Mouse (Mus musculus) limb, embryonic 15.5 days (tissue): ENCODE measurements around the gene Lpo. TPM values are rescaled to one million over a fixed set of nuclear protein-coding genes. Genes with fewer than 3 reads are reported as not detected.

Experiments
- ATAC-seq: fragments of 200-750 bp; cut with Nextera tagmentation; 2 replicates; pipeline ENCODE4 v1.8.0; 2017; ENCODE audit warnings: low read depth, moderate TSS enrichment; ENCODE audit not compliant: insufficient number of reproducible peaks, low FRiP score, low TSS enrichment
- H3K27ac ChIP-seq: fragments of 300-500 bp; sonication (generic); 2 replicates; pipeline ENCODE4 v1.5.1; 2015; ENCODE audit warnings: moderate library complexity, mild to moderate bottlenecking, inconsistent platforms
- H3K27me3 ChIP-seq: fragments of 300-500 bp; sonication (generic); 2 replicates; pipeline ENCODE4 v1.6.1; 2015; ENCODE audit warnings: inconsistent platforms
- H3K36me3 ChIP-seq: fragments of 300-500 bp; sonication (generic); 2 replicates; pipeline ENCODE4 v1.6.1; 2015; ENCODE audit warnings: inconsistent platforms
- H3K4me1 ChIP-seq: fragments of 300-500 bp; sonication (generic); 2 replicates; pipeline ENCODE4 v1.6.1; 2015; ENCODE audit warnings: inconsistent platforms
- H3K4me2 ChIP-seq: fragments of 300-500 bp; sonication (generic); 2 replicates; pipeline ENCODE4 v1.6.1; 2015; ENCODE audit warnings: mild to moderate bottlenecking, inconsistent platforms
- H3K4me3 ChIP-seq: fragments of 300-500 bp; sonication (generic); 2 replicates; pipeline ENCODE4 v1.5.1; 2015; ENCODE audit warnings: mild to moderate bottlenecking, inconsistent platforms
- H3K9ac ChIP-seq: fragments of 300-500 bp; sonication (generic); 2 replicates; pipeline ENCODE4 v1.6.1; 2015; ENCODE audit warnings: inconsistent platforms
- H3K9me3 ChIP-seq: fragments of 300-500 bp; sonication (generic); 2 replicates; pipeline ENCODE4 v1.6.1; 2016; ENCODE audit warnings: inconsistent platforms
- WGBS: fragments of 180-500 bp; shearing (Covaris S2); methylation state at CpG from one replicate; pipeline ENCODE4 v1.1.7; 2015; 5-methylcytosine and 5-hydroxymethylcytosine counted together
- polyA plus RNA-seq: library from polyadenylated mRNA; unstranded; fragments of >200 nt; fragmentation: Nextera tagmentation; extraction: Ambion mirVana; gene quantifications from 2 replicates; pipeline ENCODE4 v1.2.1, GENCODE M21; 2015

Lpo gene
- polyA plus RNA-seq, 1 experiment from 2014 or later = 0.12 TPM

DNA sequence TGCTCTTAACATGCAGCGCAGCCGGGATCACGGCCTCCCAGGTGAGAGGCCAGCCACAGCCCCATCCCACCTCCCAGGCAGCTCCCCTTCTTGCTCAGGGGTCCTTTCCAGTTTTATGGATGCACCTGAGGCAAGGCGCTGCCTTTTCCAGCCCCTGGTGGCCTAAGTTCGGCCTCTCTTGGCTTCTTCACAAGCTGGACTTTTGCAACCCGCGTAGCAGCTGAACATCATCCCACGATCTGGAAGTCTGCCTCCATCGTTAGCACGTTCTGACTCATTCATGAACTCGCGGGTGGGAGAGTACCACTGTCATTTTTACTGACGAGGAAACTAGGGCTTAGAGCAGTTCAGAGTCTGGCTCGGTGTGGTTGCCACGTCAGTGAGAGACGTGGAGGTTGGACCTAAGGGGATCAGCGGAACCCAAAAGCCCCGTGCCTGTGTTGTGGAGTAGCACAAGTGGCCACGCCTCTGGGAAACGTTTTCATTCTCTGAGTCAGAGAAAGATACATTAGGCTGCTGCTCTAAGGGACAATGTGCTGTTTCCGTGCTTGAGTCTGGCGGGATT is 26.3 kb downstream of the Lpo start:
- H3K9me3 ChIP-seq = no peaks in the 10 kb centered on the region
- H3K27ac ChIP-seq = no peak overlapping the region
- H3K27me3 ChIP-seq = no peaks in the 10 kb centered on the region
- no peak overlapping the region for H3K4me3 ChIP-seq
- no peak overlapping the region for H3K9ac ChIP-seq
- no peak for ATAC-seq
- H3K4me2 ChIP-seq = no peak overlapping the region
- 78% methylated on average over 22 of the region's 22 CpGs for WGBS
- no peaks in the 10 kb centered on the region for H3K36me3 ChIP-seq
- no peaks in the 10 kb centered on the region for H3K4me1 ChIP-seq

DNA sequence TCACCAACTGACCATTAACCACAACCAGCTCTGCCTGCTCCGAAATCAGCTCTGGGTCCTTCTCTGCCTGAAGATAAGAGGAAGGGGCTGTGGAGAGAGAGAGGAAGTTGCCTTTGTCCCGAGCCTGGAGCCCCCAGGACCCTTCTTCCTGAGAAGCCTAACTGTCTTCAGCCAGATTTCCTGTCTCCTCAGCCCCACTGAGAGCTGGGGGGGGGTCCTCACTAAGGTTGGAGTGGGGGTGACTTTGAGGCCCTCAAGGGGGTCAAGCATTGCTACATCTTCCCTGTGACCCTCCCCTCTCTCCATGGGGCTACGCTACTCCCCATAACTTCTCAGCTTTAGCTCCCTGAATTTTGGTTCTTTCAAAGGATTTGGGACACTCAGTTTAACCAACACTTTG is 34.6 kb downstream of the Lpo start, which contains the start of gene Mpo:
Mpo (plus strand) TSS at position 122 of the 400 bp plus-strand sequence.
- no peaks in the 10 kb centered on the region for H3K9me3 ChIP-seq
- no peak within 1 kb of the TSS for H3K9ac ChIP-seq
- WGBS = 63% methylated on average over 3 of the region's 3 CpGs
- no peak within 1 kb of the TSS for H3K4me2 ChIP-seq
- no peak for ATAC-seq
- H3K27me3 ChIP-seq = 0 out of 2 replicates have a peak, but pooled peaks cover 3% of the 10 kb centered on the region
- H3K27ac ChIP-seq = no peak within 1 kb of the TSS
- H3K4me3 ChIP-seq = no peak within 1 kb of the TSS
- no peaks in the 10 kb centered on the region for H3K4me1 ChIP-seq
- no peaks in the 10 kb centered on the region for H3K36me3 ChIP-seq

DNA sequence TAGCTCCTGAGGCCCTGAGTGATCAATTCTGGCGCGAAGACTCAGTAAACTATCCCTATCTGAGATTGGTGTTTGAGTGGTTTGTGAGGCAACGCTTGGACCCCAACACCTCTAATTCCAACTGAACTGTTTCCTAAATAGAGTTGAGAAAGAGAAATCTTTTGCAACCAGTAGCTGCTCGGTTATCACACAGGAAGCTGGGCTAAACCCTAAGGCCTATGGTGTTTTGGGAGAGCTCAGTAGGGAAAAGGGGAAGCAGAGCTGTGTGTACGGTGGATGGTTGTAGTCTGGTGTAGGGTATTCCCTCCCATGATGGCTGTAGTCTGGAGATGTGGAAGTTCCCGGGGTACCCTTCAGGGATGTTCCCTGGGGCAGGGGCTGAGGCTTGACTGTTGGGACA is 38.0 kb downstream of the Lpo start:
- no peak overlapping the region for H3K4me3 ChIP-seq
- no peak overlapping the region for H3K4me2 ChIP-seq
- H3K9ac ChIP-seq = no peak overlapping the region
- 0 out of 2 replicates have a peak, but pooled peaks cover 3% of the 10 kb centered on the region for H3K27me3 ChIP-seq
- H3K4me1 ChIP-seq = no peaks in the 10 kb centered on the region
- 86% methylated on average over 6 of the region's 6 CpGs for WGBS
- no peaks in the 10 kb centered on the region for H3K36me3 ChIP-seq
- H3K9me3 ChIP-seq = no peaks in the 10 kb centered on the region
- ATAC-seq = no peak
- H3K27ac ChIP-seq = no peak overlapping the region

- WGBS = 78% methylated on average over 8 of the region's 8 CpGs
- no peaks in the 10 kb centered on the region for H3K36me3 ChIP-seq
Measured at GRCm38 (mm10) chr11:87780130-87780529, 48.0 kb downstream of the Lpo start.

GRCm38 (mm10) chr11:87779392-87779791 is 48.7 kb downstream of the Lpo start:
- Histone ChIP-seq H3K27ac (no peak overlapping the region), H3K4me3 (no peak overlapping the region), H3K9me3 (no peaks in the 10 kb centered on the region), H3K27me3 (no peaks in the 10 kb centered on the region), H3K4me2 (no peak overlapping the region), H3K9ac (no peak overlapping the region), H3K36me3 (no peaks in the 10 kb centered on the region), H3K4me1 (peaks cover 16% of the 10 kb centered on the region)
- 91% methylated on average over 4 of the region's 4 CpGs for WGBS
- ATAC-seq = no peak

More at GRCm38 (mm10) chr11:87780130-87780529, 48.0 kb downstream of the Lpo start:
- Histone ChIP-seq H3K9ac (no peak overlapping the region), H3K4me2 (no peak overlapping the region), H3K9me3 (no peaks in the 10 kb centered on the region), H3K4me3 (no peak overlapping the region), H3K27ac (no peak overlapping the region), H3K27me3 (no peaks in the 10 kb centered on the region), H3K4me1 (peaks cover 16% of the 10 kb centered on the region)
- ATAC-seq = no peak

GRCm38 (mm10) chr11:87778915-87779314 is 49.2 kb downstream of the Lpo start:
- no peaks in the 10 kb centered on the region for H3K27me3 ChIP-seq
- peak overlapping the region; percentile 45 for H3K4me3 ChIP-seq
- no peaks in the 10 kb centered on the region for H3K36me3 ChIP-seq
- no peak overlapping the region for H3K27ac ChIP-seq
- H3K4me1 ChIP-seq = peaks cover 16% of the 10 kb centered on the region
- H3K9ac ChIP-seq = no peak overlapping the region
- peak overlapping the region; percentile 88 for H3K4me2 ChIP-seq
- WGBS = 37% methylated on average over 12 of the region's 12 CpGs
- no peak for ATAC-seq
- H3K9me3 ChIP-seq = no peaks in the 10 kb centered on the region

DNA sequence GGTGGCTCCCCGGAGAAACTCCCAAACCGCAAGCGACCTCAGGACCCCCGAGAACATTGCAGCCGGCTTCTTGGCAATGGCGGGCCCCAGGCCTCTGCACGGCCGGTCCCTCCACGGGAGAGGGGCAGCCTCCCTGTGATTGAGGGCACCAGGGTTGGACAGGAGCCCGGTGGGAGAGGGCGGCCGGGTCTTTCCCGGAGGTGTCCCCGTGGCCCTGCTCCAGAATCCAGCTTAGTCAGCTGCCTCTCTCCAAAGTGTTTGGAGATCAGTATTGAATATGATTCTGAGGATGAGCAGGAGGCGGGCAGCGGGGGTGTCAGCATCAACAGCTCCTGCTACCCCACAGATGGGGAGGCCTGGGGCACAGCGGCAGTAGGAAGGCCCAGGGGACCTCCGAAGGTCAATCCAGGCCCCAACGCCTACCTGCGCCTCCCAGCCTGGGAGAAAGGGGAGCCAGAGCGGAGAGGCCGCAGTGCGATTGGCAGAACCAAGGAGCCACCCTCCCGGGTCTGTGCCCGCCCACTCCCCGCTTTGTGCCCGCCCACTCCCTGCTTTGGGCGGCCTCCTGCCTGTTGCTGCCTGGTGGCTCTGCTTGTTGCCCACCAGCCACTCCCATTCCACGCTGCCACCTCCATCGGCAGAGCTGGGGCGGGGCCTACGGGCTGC is 49.9 kb downstream of the Lpo start:
- peak; percentile 65 for ATAC-seq
- H3K4me3 ChIP-seq = peak overlapping the region; percentile 45
- 6% methylated on average over 32 of the region's 32 CpGs for WGBS
- H3K9ac ChIP-seq = peak overlapping the region; percentile 29
- H3K27me3 ChIP-seq = no peaks in the 10 kb centered on the region
- H3K36me3 ChIP-seq = no peaks in the 10 kb centered on the region
- H3K9me3 ChIP-seq = no peaks in the 10 kb centered on the region
- H3K4me2 ChIP-seq = peak overlapping the region; percentile 88
- H3K4me1 ChIP-seq = peaks cover 16% of the 10 kb centered on the region
- H3K27ac ChIP-seq = no peak overlapping the region

- Histone ChIP-seq H3K36me3 (no peaks in the 10 kb centered on the region), H3K4me3 (no peak overlapping the region), H3K9ac (no peak overlapping the region), H3K27me3 (peaks cover 4% of the 10 kb centered on the region; the same call in 1 of the 2 replicates), H3K4me1 (no peaks in the 10 kb centered on the region), H3K4me2 (no peak overlapping the region), H3K9me3 (no peaks in the 10 kb centered on the region), H3K27ac (no peak overlapping the region)
- no peak for ATAC-seq
- WGBS = 78% methylated on average over 3 of the region's 3 CpGs
Measured at GRCm38 (mm10) chr11:87772354-87772753, 55.7 kb downstream of the Lpo start.

- no peak for ATAC-seq
- Histone ChIP-seq H3K4me2 (no peak overlapping the region), H3K4me1 (no peaks in the 10 kb centered on the region), H3K27ac (no peak overlapping the region), H3K9ac (no peak overlapping the region), H3K27me3 (peaks cover 18% of the 10 kb centered on the region), H3K4me3 (no peak overlapping the region), H3K9me3 (no peaks in the 10 kb centered on the region), H3K36me3 (no peaks in the 10 kb centered on the region)
- 59% methylated on average over 3 of the region's 3 CpGs for WGBS
Measured at GRCm38 (mm10) chr11:87770989-87771388, 57.1 kb downstream of the Lpo start.

DNA sequence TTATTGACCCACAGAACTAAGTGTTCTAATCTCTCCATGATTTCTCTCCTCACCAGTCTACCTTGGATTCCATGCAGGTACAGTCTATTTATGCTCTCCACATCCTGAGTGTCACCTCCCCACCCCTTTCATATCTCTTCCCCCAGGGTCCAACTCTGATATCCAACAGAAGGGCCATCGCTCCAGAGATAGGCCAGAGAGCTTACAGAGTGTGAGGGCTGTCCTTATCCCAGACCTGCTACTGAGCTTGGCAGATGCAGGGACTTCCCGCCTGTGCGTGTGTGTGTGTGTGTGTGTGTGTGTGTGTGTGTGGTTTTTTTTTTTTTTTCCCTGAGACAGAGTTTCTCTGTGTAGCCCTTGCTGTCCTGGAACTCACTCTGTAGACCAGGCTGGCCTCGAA is 59.3 kb downstream of the Lpo start:
- 87% methylated on average over 4 of the region's 4 CpGs for WGBS
- Histone ChIP-seq H3K9ac (no peak overlapping the region), H3K27me3 (peaks cover 41% of the 10 kb centered on the region), H3K27ac (no peak overlapping the region), H3K9me3 (no peaks in the 10 kb centered on the region), H3K4me2 (no peak overlapping the region), H3K36me3 (no peaks in the 10 kb centered on the region), H3K4me1 (peaks cover 9% of the 10 kb centered on the region), H3K4me3 (no peak overlapping the region)
- no peak for ATAC-seq

DNA sequence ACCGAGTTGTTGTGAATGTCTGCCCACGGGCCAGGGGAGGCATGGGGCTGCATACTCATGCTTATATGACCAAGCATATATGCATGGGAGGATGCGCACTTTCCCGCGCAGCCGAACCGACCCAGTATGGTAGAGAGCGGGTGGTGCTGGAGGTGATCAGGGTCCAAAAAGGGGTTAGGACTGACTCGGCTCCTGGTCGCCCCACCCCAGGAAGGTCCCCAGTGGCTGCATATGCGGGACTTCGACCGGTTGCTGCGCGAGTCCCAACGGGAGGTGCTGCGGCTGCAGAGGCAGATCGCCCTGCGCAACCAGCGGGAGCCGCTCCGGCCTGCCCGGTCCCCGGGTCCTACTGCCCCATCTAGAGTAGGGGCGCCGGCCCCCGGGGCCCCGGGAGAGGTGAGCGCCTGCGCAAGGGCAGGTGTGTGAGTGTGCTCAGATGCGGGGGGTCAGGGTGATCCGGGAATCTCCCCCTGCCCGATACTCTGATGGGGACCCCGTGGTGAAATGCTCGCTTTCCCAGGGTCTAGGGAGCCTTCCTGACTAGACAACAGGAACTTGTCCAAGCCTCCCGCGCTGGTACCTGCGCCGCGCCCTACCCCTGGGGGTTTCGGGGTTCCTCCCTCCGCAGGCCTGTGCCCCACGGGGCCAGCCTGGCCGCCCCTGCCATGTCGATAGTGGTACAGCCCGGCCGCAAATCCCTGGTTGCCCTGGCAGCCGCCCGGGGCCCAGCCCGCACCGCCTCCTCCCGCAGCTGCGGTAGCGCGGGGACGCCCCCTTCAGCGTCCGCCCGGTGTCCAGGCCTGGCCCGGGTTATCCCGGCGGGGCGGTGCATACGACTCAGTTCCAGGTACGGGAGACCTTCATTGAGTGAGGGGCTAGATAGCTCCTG is 63.9 kb downstream of the Lpo start:
- Histone ChIP-seq H3K4me2 (peak overlapping the region; percentile 93), H3K4me3 (peak overlapping the region; percentile 45), H3K36me3 (no peaks in the 10 kb centered on the region), H3K27me3 (peaks cover 86% of the 10 kb centered on the region), H3K9ac (peak overlapping the region; percentile 40), H3K27ac (no peak overlapping the region), H3K9me3 (no peaks in the 10 kb centered on the region), H3K4me1 (peaks cover 15% of the 10 kb centered on the region)
- ATAC-seq = no peak
- WGBS = 1% methylated on average over 65 of the region's 65 CpGs

DNA sequence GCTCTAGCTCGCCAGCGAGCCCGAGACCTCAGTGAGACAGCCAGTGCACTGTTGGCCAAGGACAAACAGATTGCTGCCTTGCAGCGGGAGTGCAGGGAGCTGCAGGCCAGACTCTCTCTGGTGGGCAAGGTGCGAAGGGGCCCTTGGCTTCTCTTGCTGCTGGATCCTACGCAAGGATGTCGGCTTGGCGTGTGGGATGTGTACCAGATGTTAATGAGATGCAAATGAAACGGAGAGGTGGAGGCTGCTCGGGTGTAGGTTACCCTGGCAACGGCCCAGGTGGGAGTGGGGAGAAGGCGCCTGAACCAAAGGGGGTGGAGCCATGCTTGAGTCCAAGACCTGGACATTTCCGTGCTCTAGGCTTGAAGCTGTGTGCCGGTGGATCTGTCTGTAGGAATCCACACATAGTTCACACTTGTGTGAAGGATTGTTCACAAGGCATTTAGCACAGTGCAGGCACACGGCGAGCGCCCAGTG is 64.5 kb downstream of the Lpo start:
- no peak overlapping the region for H3K27ac ChIP-seq

More for the DNA sequence above, 64.5 kb downstream of the Lpo start:
- Histone ChIP-seq H3K4me3 (peak overlapping the region; percentile 45), H3K4me1 (peaks cover 15% of the 10 kb centered on the region), H3K9me3 (no peaks in the 10 kb centered on the region), H3K27me3 (peaks cover 87% of the 10 kb centered on the region), H3K4me2 (peak overlapping the region; percentile 93), H3K36me3 (no peaks in the 10 kb centered on the region), H3K9ac (no peak overlapping the region)
- no peak for ATAC-seq
- WGBS = 1% methylated on average over 17 of the region's 17 CpGs
